Mouse (Mus musculus) midbrain, embryonic 11.5 days (tissue): Measurements from ENCODE around the gene Dab2. TPM values are rescaled to one million over a fixed set of nuclear protein-coding genes. Genes with fewer than 3 reads are reported as not detected.

Source experiments
- ATAC-seq: fragments of 200-750 bp; cut with Nextera tagmentation; 2 replicates; pipeline ENCODE4 v1.8.0; 2017; ENCODE audit warnings: moderate TSS enrichment, moderate library complexity; ENCODE audit not compliant: low FRiP score
- DNase-seq: peaks from one replicate; pipeline ENCODE4 v3.0.0; 2015; ENCODE audit warnings: low spot score; ENCODE audit errors: missing footprints
- H3K27ac ChIP-seq: fragments of 300-500 bp; sonication (generic); 2 replicates; pipeline ENCODE4 v1.5.1; 2014; ENCODE audit warnings: low read depth, low read length
- H3K27me3 ChIP-seq: fragments of 300-500 bp; sonication (generic); 2 replicates; pipeline ENCODE4 v1.6.1; 2014; ENCODE audit warnings: mild to moderate bottlenecking, low read length, moderate library complexity, mixed read lengths; ENCODE audit not compliant: control insufficient read depth, insufficient read depth
- H3K36me3 ChIP-seq: fragments of 300-500 bp; sonication (generic); 2 replicates; pipeline ENCODE4 v1.6.1; 2014; ENCODE audit warnings: mild to moderate bottlenecking, low read length, moderate library complexity, mixed read lengths; ENCODE audit not compliant: control insufficient read depth, insufficient read depth
- H3K4me1 ChIP-seq: fragments of 300-500 bp; sonication (generic); 2 replicates; pipeline ENCODE4 v1.6.1; 2014; ENCODE audit warnings: low read length; ENCODE audit not compliant: control insufficient read depth, insufficient read depth
- H3K4me2 ChIP-seq: fragments of 300-500 bp; sonication (generic); 2 replicates; pipeline ENCODE4 v1.6.1; 2014; ENCODE audit warnings: mild to moderate bottlenecking, moderate library complexity
- H3K4me3 ChIP-seq: fragments of 300-500 bp; sonication (generic); 2 replicates; pipeline ENCODE4 v1.5.1; 2014; ENCODE audit warnings: low read depth, low read length
- H3K9ac ChIP-seq: fragments of 300-500 bp; sonication (generic); 2 replicates; pipeline ENCODE4 v1.6.1; 2014; ENCODE audit warnings: low read length
- H3K9me3 ChIP-seq: fragments of 300-500 bp; sonication (generic); 2 replicates; pipeline ENCODE4 v1.6.1; 2016; ENCODE audit warnings: low read length; ENCODE audit not compliant: control insufficient read depth
- WGBS: fragments of 180-500 bp; shearing (Covaris S2); extraction: QIAGEN DNeasy Blood & Tissue Kit; methylation state at CpG from one replicate; pipeline ENCODE4 v1.1.7; 2014; 5-methylcytosine and 5-hydroxymethylcytosine counted together
- polyA plus RNA-seq: library from polyadenylated mRNA; unstranded; fragments of >200 nt; fragmentation: Nextera tagmentation; extraction: Ambion mirVana; gene quantifications from 2 replicates; pipeline ENCODE4 v1.2.1, GENCODE M21; 2014

The Dab2 gene
- polyA plus RNA-seq, 1 experiment from 2014 or later = 62.1 TPM

DNA sequence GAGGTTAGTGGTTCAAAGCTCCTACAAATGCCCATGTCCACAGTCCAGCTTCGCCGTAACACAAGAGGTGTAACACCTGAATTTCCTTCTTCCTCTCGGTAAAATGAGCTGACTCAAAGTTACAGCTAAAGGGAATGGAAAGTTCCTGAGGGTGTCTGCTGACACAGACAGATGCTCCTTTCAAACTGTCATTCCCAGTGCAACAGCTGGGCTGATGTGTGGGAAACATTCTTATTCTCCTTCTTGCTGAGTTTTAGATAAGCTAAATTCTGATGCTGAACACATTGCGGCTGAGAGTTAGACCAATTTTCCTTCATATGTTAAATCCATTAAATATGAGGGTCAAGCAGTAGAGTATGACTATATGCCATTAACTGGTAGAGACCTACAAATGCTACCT is 94.0 kb downstream of the Dab2 start:
- Histone ChIP-seq H3K9ac (no peak overlapping the region), H3K27me3 (no peaks in the 10 kb centered on the region), H3K4me2 (no peak overlapping the region), H3K9me3 (no peaks in the 10 kb centered on the region), H3K4me1 (no peaks in the 10 kb centered on the region), H3K4me3 (no peak overlapping the region), H3K36me3 (no peaks in the 10 kb centered on the region), H3K27ac (no peak overlapping the region)
- DNase-seq (no peak), ATAC-seq (no peak)
- WGBS = 97% methylated on average over 4 of the region's 4 CpGs

DNA sequence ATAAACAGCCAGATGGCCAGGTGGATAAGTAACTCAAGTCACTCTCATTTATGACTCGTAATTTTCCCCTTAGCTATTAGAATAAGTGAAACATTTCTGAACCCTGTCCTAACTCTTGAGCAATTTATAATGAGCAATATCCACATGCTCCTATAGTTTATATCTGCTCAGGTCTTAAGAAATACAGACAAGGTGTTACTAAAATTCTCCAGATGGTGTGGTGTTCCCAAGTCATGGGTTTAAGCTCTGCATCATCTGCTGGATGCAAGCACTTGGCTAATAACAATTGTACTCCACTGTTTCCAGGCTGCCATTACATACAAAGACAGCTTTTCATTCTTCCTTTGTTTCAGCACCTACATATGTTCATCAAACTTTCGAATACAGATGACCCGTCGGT is 98.6 kb downstream of the Dab2 start:
- H3K4me3 ChIP-seq = no peak overlapping the region
- DNase-seq (no peak), ATAC-seq (no peak)
- no peaks in the 10 kb centered on the region for H3K27me3 ChIP-seq
- WGBS = 90% methylated on average over 4 of the region's 4 CpGs
- no peaks in the 10 kb centered on the region for H3K9me3 ChIP-seq
- H3K9ac ChIP-seq = no peak overlapping the region
- no peaks in the 10 kb centered on the region for H3K4me1 ChIP-seq
- no peak overlapping the region for H3K4me2 ChIP-seq
- H3K27ac ChIP-seq = no peak overlapping the region
- no peaks in the 10 kb centered on the region for H3K36me3 ChIP-seq

DNA sequence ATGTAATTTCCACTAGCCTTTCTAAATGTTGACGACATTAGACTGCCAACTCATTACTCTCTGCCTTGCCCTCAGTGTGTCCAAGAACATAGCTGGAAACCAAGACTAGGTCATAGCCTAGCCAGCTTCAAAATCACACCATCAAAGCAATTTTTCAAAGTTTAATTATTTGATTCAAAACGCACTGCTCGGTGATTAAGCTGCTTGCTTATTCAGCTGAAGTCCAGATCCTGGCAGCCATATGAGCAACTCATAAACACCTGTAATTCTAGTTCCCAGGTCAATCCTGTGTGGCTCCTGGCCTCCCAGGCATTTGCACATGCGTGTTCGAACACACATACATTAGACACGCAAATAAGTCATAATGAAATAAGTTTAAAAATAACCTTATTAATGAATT is 99.3 kb downstream of the Dab2 start:
- H3K4me3 ChIP-seq = no peak overlapping the region
- ATAC-seq (no peak), DNase-seq (no peak)
- no peak overlapping the region for H3K9ac ChIP-seq
- 93% methylated on average over 6 of the region's 6 CpGs for WGBS
- H3K4me1 ChIP-seq = no peaks in the 10 kb centered on the region
- H3K27me3 ChIP-seq = no peaks in the 10 kb centered on the region
- H3K27ac ChIP-seq = no peak overlapping the region
- H3K4me2 ChIP-seq = no peak overlapping the region
- H3K9me3 ChIP-seq = no peaks in the 10 kb centered on the region
- no peaks in the 10 kb centered on the region for H3K36me3 ChIP-seq

DNA sequence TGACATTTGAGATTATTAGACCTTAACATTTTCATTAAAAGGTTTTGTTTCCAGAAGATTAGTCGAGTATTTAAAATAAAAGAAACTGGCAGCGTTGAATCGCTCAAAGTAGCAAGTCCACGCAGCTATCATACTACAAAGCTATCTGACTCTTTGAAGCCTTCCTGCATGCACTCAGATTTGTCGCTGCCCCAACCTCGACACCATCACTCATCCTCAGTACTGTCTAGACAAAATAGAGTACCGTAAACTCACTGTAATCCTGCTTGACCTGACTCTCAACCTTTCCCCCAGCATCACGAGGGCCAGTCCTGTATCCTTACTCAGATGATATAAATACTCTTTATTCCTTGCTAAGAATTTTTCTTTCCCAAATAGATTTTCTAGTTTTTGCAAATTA is 100.5 kb downstream of the Dab2 start:
- 84% methylated on average over 8 of the region's 8 CpGs for WGBS
- H3K27ac ChIP-seq = no peak overlapping the region
- DNase-seq (no peak), ATAC-seq (no peak)
- H3K4me3 ChIP-seq = no peak overlapping the region
- no peaks in the 10 kb centered on the region for H3K27me3 ChIP-seq
- H3K36me3 ChIP-seq = no peaks in the 10 kb centered on the region
- H3K4me1 ChIP-seq = no peaks in the 10 kb centered on the region
- no peak overlapping the region for H3K9ac ChIP-seq
- no peak overlapping the region for H3K4me2 ChIP-seq
- H3K9me3 ChIP-seq = no peaks in the 10 kb centered on the region

DNA sequence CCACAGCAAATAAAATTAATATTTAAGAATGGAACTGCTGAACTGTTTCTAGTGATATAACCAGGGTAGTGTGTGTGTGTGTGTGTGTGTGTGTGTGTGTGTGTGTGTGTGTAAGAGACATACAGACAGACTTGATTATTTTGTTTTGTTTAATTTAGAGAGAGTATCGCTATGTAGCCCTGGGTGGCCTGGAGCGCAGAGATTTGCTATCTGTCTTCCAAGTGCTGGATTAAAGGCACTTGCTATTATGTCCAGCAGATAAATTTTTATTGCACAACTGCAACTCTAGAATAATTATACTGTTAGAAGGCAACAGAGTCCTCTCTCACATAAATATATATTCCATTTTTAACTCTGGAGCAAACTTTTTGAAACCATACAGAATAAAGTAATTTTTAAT is 102.8 kb downstream of the Dab2 start:
- H3K4me1 ChIP-seq = no peaks in the 10 kb centered on the region
- no peak overlapping the region for H3K27ac ChIP-seq
- no peak overlapping the region for H3K4me2 ChIP-seq
- ATAC-seq (no peak), DNase-seq (no peak)
- H3K27me3 ChIP-seq = no peaks in the 10 kb centered on the region
- H3K4me3 ChIP-seq = no peak overlapping the region
- WGBS = 85% methylated on average over 2 of the region's 2 CpGs
- no peak overlapping the region for H3K9ac ChIP-seq
- H3K9me3 ChIP-seq = no peaks in the 10 kb centered on the region
- H3K36me3 ChIP-seq = no peaks in the 10 kb centered on the region

DNA sequence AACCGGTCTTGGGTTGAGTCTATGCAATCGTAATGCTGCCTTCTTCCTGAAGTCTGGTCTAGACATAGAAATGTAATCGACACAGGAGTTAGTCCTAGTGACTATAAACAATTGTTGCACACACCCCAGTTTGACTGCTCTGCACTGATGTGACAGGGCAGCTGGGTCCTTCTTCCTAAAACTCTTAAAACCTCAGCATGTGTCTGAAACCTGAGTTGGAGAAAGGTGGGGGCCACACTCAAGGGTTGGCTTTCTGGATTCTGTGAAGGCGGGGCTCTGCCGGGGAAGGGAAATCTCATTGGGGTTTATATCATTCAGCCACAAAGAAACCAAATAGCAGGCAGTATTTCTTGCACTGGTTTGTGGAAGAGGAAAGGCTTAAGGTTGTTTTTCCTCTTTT is 104.6 kb downstream of the Dab2 start:
- WGBS = 87% methylated on average over 5 of the region's 5 CpGs
- Histone ChIP-seq H3K9me3 (no peaks in the 10 kb centered on the region), H3K4me3 (no peak overlapping the region), H3K4me1 (no peaks in the 10 kb centered on the region), H3K27ac (no peak overlapping the region), H3K36me3 (no peaks in the 10 kb centered on the region), H3K27me3 (no peaks in the 10 kb centered on the region), H3K9ac (no peak overlapping the region), H3K4me2 (no peak overlapping the region)
- no peak for DNase-seq
- ATAC-seq = no peak

DNA sequence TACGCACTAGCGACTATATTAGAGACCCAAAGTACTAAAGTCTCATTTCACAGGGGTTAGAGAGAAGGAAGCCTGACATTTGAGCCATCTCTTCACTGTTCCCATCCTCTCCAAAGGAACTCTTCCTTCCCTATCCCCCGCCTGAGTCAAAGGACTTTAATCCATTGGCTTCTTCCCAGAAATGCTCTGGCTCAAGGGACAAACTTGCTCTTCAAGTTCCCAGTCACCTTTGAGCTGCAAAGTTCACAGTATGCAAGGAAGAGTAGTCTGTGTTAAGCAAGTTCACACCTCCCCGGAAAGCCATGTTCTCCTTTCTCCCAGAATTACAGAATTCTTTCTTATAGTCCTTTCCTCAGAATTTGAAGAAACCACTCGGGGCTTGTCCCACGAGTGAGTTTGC is 107.2 kb downstream of the Dab2 start:
- WGBS = 86% methylated on average over 6 of the region's 6 CpGs

DNA sequence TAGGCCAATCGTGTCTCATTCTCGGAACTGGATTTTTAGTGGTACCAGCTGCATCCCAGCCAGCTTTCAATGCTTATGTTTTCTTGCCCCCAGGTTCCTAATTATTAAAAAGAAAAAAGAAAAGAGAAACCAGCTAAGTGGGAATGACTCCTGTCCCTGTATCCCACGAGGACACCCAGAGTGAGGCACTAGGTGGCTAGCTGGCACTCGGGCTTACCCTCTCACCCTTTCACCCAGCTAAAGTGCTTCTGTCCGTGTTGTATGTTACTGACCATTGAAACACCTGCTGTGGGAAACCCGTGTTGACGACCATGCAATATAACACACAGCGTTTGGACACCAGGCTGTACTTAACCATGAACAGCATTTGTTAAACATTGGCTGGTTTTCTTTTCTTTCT is 109.4 kb downstream of the Dab2 start:
- H3K9me3 ChIP-seq = no peaks in the 10 kb centered on the region
- no peak overlapping the region for H3K4me2 ChIP-seq
- no peak for DNase-seq
- WGBS = 84% methylated on average over 8 of the region's 8 CpGs
- no peaks in the 10 kb centered on the region for H3K36me3 ChIP-seq
- H3K9ac ChIP-seq = no peak overlapping the region
- ATAC-seq = no peak
- no peak overlapping the region for H3K27ac ChIP-seq
- H3K4me3 ChIP-seq = no peak overlapping the region
- no peaks in the 10 kb centered on the region for H3K4me1 ChIP-seq
- H3K27me3 ChIP-seq = no peaks in the 10 kb centered on the region

More for the DNA sequence above, 107.2 kb downstream of the Dab2 start:
- Histone ChIP-seq H3K4me1 (no peaks in the 10 kb centered on the region), H3K36me3 (no peaks in the 10 kb centered on the region), H3K9ac (no peak overlapping the region), H3K27me3 (no peaks in the 10 kb centered on the region), H3K9me3 (no peaks in the 10 kb centered on the region), H3K4me2 (no peak overlapping the region), H3K27ac (no peak overlapping the region), H3K4me3 (no peak overlapping the region)
- DNase-seq = no peak
- no peak for ATAC-seq

DNA sequence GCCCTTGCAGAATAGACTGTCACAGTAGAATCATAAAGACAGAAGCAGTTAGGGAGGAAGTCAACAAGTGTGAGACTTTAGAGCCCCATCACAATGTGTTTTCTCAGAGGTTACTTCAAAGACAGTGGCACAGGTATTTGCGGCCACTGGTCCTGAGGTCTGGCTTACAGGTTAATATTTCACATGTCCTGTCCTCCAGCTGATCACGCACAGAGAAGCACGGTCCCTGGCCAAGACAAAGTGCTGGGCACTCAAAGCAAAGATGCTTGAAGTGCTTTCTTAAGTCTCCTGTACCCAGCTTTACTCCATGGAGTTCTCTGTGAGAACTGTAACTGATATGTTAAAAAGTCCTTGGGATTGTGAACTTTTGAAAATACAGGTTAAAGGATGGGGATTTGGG is 110.6 kb downstream of the Dab2 start:
- no peaks in the 10 kb centered on the region for H3K9me3 ChIP-seq
- no peaks in the 10 kb centered on the region for H3K36me3 ChIP-seq
- no peaks in the 10 kb centered on the region for H3K27me3 ChIP-seq
- no peaks in the 10 kb centered on the region for H3K4me1 ChIP-seq
- DNase-seq (no peak), ATAC-seq (no peak)
- H3K4me3 ChIP-seq = no peak overlapping the region
- no peak overlapping the region for H3K4me2 ChIP-seq
- WGBS = 91% methylated on average over 3 of the region's 3 CpGs
- no peak overlapping the region for H3K27ac ChIP-seq
- no peak overlapping the region for H3K9ac ChIP-seq

DNA sequence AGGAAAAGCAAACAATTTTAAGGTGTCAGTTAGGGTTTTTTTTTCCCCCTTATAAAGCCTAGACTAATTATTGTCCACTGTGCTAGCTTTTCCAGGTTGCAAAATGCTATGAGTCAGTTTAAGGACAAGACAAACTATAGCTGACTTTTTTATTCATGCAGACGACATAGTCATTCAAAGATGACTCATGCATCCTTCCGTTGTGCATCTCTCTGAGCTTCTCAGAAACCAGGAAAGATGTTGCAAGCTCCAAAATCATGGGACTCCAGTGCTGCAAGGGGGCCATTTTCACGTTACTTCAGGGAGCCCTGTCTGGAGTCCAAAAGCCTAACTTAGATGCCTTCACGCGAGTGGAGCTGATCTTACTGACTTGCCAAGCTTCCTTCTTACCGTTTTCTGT is 111.7 kb downstream of the Dab2 start:
- H3K4me3 ChIP-seq = no peak overlapping the region
- H3K9me3 ChIP-seq = no peaks in the 10 kb centered on the region
- H3K36me3 ChIP-seq = no peaks in the 10 kb centered on the region
- H3K9ac ChIP-seq = no peak overlapping the region
- H3K4me2 ChIP-seq = no peak overlapping the region
- H3K27me3 ChIP-seq = no peaks in the 10 kb centered on the region
- DNase-seq (no peak), ATAC-seq (no peak)
- no peaks in the 10 kb centered on the region for H3K4me1 ChIP-seq
- 94% methylated on average over 6 of the region's 6 CpGs for WGBS
- no peak overlapping the region for H3K27ac ChIP-seq
